ENCODE assay signal across 9 mouse cellular contexts in the genomic region with DNA sequence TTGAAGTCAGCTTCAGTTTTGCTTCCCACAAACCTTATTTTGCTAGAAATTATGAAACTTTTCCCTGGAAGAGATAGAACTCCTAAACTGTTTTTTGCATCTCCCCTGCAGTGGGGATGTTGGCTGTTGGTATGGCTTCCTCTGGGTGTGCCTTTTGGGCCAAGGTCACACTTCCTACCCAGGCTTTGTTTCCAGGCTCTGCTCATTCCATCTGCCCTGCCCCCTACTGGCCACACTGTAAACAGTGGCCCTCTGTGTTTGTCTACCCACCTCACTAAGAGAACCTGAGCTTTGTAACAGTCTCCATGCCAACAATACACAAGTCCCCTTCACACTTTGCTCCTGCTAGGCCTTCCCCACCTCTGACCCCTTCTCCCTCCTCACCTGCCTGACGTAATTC. TPM values are rescaled to one million over a fixed set of nuclear protein-coding genes. Genes with fewer than 3 reads are reported as not detected.
DNase-seq lines count a peak whose midpoint lies in the region; ATAC-seq and TF ChIP-seq lines count a peak whose summit lies in the region.
"Had no signal": no experiment of that assay in that cellular context is flagged by ENCODE, and none has a peak within 500 bp of the region (broad histone marks: within the 10 kb centered on the region; RNA-seq: fewer than 3 reads in every experiment).

No protein-coding gene starts in this region.

- intact Hi-C loops in left cerebral cortex, postnatal 36 days (cut with DNase I), result loop anchor here (5.0 kb wide), 1 partner anchor 45 kb away; no protein-coding TSS in a partner anchor

- peak; percentile 59; the same call in 1 of the 2 replicates for ATAC-seq in hindbrain, postnatal 0 days
- ATAC-seq in liver, embryonic 14.5 days (ENCODE audit: insufficient read depth), result peak; percentile 22; the same call in 1 of the 2 replicates

- DNase-seq in layer of hippocampus, postnatal 10 days (ENCODE audit: low spot score in 2 of 2), result peak; percentile 43 to 53
- DNase-seq in layer of hippocampus, adult 9-10 months (ENCODE audit: low spot score), result no peak
- DNase-seq in NIH3T3 (ENCODE audit: low read depth), result peak; percentile 56
- DNase-seq in embryo, embryonic 10 days (ENCODE audit: low spot score), result peak; percentile 65
- DNase-seq in hindbrain, postnatal 0 days (ENCODE audit: low spot score), result peak; percentile 14
- no peak for DNase-seq in liver, embryonic 14.5 days (ENCODE audit: low read depth in 3 of 3, low spot score in 3 of 3)
- DNase-seq in spleen, postnatal 10 days (ENCODE audit: low spot score in 2 of 2), result peak; percentile 21 to 68
- DNase-seq in left cerebral cortex, postnatal 36 days (ENCODE audit: low spot score in 2 of 2), result no peak

- TF ChIP-seq EP300 in liver, embryonic 14.5 days (IDR thresholded peaks at IDR 0.05; ENCODE audit: low read depth), result no peak

- H3K27ac ChIP-seq in hindbrain, postnatal 0 days, result no peak overlapping the region
- H3K27ac ChIP-seq in liver, embryonic 14.5 days, result no peak overlapping the region

- H3K27me3 ChIP-seq in hindbrain, postnatal 0 days (ENCODE audit: insufficient read depth, low read length), result no peaks in the 10 kb centered on the region
- no peaks in the 10 kb centered on the region for H3K27me3 ChIP-seq in liver, embryonic 14.5 days (ENCODE audit: control insufficient read depth, insufficient read depth, low read length)

- no peak overlapping the region for H3K4me3 ChIP-seq in hindbrain, postnatal 0 days (ENCODE audit: low read length)
- no peak overlapping the region for H3K4me3 ChIP-seq in liver, embryonic 14.5 days (ENCODE audit: insufficient read depth in 1 of 2, low read depth in 2 of 2, low read length in 2 of 2)
- H3K4me3 ChIP-seq: erythroblast, embryonic 14.5 days had no signal

- H3K4me2 ChIP-seq in hindbrain, postnatal 0 days (ENCODE audit: low read depth, low read length), result no peak overlapping the region
- no peak overlapping the region for H3K4me2 ChIP-seq in liver, embryonic 14.5 days (ENCODE audit: low read depth)

- WGBS in hindbrain, postnatal 0 days, result 77% methylated on average over 1 of the region's 1 CpGs
- WGBS in liver, embryonic 14.5 days (ENCODE audit: insufficient replicate concordance), result 52% methylated on average over 1 of the region's 1 CpGs

- H3K4me1 ChIP-seq in hindbrain, postnatal 0 days (ENCODE audit: insufficient read depth, low read length), result no peaks in the 10 kb centered on the region
- H3K4me1 ChIP-seq in liver, embryonic 14.5 days (replicated peaks; ENCODE audit: control insufficient read depth in 2 of 2, insufficient read depth in 2 of 2, low read length in 1 of 2), result peaks cover 0 to 14% of the 10 kb centered on the region in 2 experiments; a peak in 2 of 4 replicates

- H3K36me3 ChIP-seq in hindbrain, postnatal 0 days (ENCODE audit: insufficient read depth, low read length), result peaks cover 18% of the 10 kb centered on the region
- no peaks in the 10 kb centered on the region for H3K36me3 ChIP-seq in liver, embryonic 14.5 days (replicated peaks; ENCODE audit: control insufficient read depth, insufficient read depth, low read depth)

- peak; percentile 76 for TF ChIP-seq CTCF in hindbrain, postnatal 0 days (IDR thresholded peaks at IDR 0.05; ENCODE audit: low read depth)
- peak; percentile 83 for TF ChIP-seq CTCF in liver, embryonic 14.5 days (IDR thresholded peaks at IDR 0.05; ENCODE audit: low read depth)

- no peaks in the 10 kb centered on the region for H3K9me3 ChIP-seq in hindbrain, postnatal 0 days (ENCODE audit: low read length)
- no peaks in the 10 kb centered on the region for H3K9me3 ChIP-seq in liver, embryonic 14.5 days (ENCODE audit: control insufficient read depth, low read length)

- H3K9ac ChIP-seq in hindbrain, postnatal 0 days (replicated peaks; ENCODE audit: low read length), result no peak overlapping the region
- H3K9ac ChIP-seq in liver, embryonic 14.5 days (replicated peaks), result no peak overlapping the region

RNA-seq across cellular contexts. Expression of a gene that starts 44.8 kb away (rescaled TPM):
- total RNA-seq in layer of hippocampus, postnatal 10 days (2021), result under 1 TPM; 0.38 to 0.85 TPM
- total RNA-seq in hindbrain, postnatal 0 days (2014; rRNA removed), result 0.10 and 0.47 TPM in 2 replicates
- 0.73 and 1.4 TPM in 2 replicates for polyA plus RNA-seq in hindbrain, postnatal 0 days (2015; fragmentation: Nextera tagmentation; extraction: Ambion mirVana)
- polyA plus RNA-seq in liver, embryonic 14.5 days (2012; rRNA removed), result 0.05 TPM in 1 of 2 replicates, not detected in the other
- polyA plus RNA-seq in liver, embryonic 14.5 days (2014; fragmentation: Nextera tagmentation; extraction: Ambion mirVana), result 0.14 and 0.18 TPM in 2 replicates
- 1 to 10 TPM; 3.9 to 5.9 TPM for total RNA-seq in left cerebral cortex, postnatal 36 days (2021)
- polyA plus RNA-seq: erythroblast, embryonic 14.5 days had no signal

Comparison
In these comparisons a context has a peak if more than half of its experiments do, and no peak if none do; other contexts are left out.
1. DNase-seq: peak in layer of hippocampus, postnatal 10 days (2 of 2), NIH3T3 (single experiment), embryo, embryonic 10 days (single experiment), hindbrain, postnatal 0 days (single experiment) and spleen, postnatal 10 days (2 of 2); none in layer of hippocampus, adult 9-10 months (single experiment), liver, embryonic 14.5 days (0 of 3) and left cerebral cortex, postnatal 36 days (0 of 2).